9 mouse cellular contexts compared by ENCODE assay signal in genomic region chr17:32110424-32110823, GRCm38 (mm10). TPM values are rescaled to one million over a fixed set of nuclear protein-coding genes. Genes with fewer than 3 reads are reported as not detected.
DNase-seq lines count a peak whose midpoint lies in the region; ATAC-seq and TF ChIP-seq lines count a peak whose summit lies in the region.
"Had no signal": no experiment of that assay in that cellular context is flagged by ENCODE, and none has a peak within 500 bp of the region (broad histone marks: within the 10 kb centered on the region; RNA-seq: fewer than 3 reads in every experiment).

No protein-coding gene starts in this region.

- TF ChIP-seq EP300 in MEL (IDR thresholded peaks at IDR 0.05; ENCODE audit: low read depth in 1 of 2, low read length in 2 of 2), result no peak

- DNase-seq in kidney, adult 11 months, result peak; percentile 67
- DNase-seq in MEL (ENCODE audit: low read depth, low spot score), result peak; percentile 38
- DNase-seq in embryonic facial prominence, embryonic 14.5 days (ENCODE audit: low spot score), result peak; percentile 68
- DNase-seq in kidney, postnatal 36 days, result peak; percentile 60 to 79
- no peak for DNase-seq in limb, embryonic 10.5 days (ENCODE audit: low spot score)
- DNase-seq in midbrain, postnatal 0 days (ENCODE audit: low spot score), result no peak
- no peak for DNase-seq in right cerebral cortex, postnatal 36 days (ENCODE audit: low spot score in 2 of 2)
- DNase-seq: cerebellum, adult 8-10 months had no signal

- peaks cover 19% of the 10 kb centered on the region for H3K79me2 ChIP-seq in MEL (ENCODE audit: control insufficient read depth, insufficient read depth, low read length, poor library complexity)

- no peak for TF ChIP-seq RAD21 in MEL (IDR thresholded peaks at IDR 0.05; ENCODE audit: low read depth, low read length)

- H3K27me3 ChIP-seq in kidney, embryonic 16.5 days (ENCODE audit: insufficient read depth, low read length), result 0 out of 2 replicates have a peak, but pooled peaks cover 2% of the 10 kb centered on the region
- no peaks in the 10 kb centered on the region for H3K27me3 ChIP-seq in MEL (ENCODE audit: control insufficient read depth in 1 of 2, insufficient read depth in 2 of 2, low read length in 2 of 2)
- peaks cover 7% of the 10 kb centered on the region for H3K27me3 ChIP-seq in embryonic facial prominence, embryonic 14.5 days (replicated peaks; ENCODE audit: control insufficient read depth, insufficient read depth, low read length)
- H3K27me3 ChIP-seq in limb, embryonic 10.5 days (ENCODE audit: low read depth, poor library complexity, severe bottlenecking), result peaks cover 35% of the 10 kb centered on the region; the same call in 1 of the 2 replicates
- no peaks in the 10 kb centered on the region for H3K27me3 ChIP-seq in midbrain, postnatal 0 days (ENCODE audit: insufficient read depth, low read length)

- no peak overlapping the region for H3K4me2 ChIP-seq in kidney, embryonic 16.5 days (replicated peaks; ENCODE audit: low read depth, low read length)
- no peak overlapping the region for H3K4me2 ChIP-seq in embryonic facial prominence, embryonic 14.5 days (ENCODE audit: low read depth, low read length)
- no peak overlapping the region for H3K4me2 ChIP-seq in midbrain, postnatal 0 days (ENCODE audit: low read depth, low read length, poor library complexity, severe bottlenecking)

- H3K4me1 ChIP-seq in kidney, embryonic 16.5 days (ENCODE audit: insufficient read depth, low read length), result peaks cover 18% of the 10 kb centered on the region
- H3K4me1 ChIP-seq in MEL (ENCODE audit: control insufficient read depth in 1 of 2, insufficient read depth in 2 of 2, low read length in 2 of 2), result peaks cover 8 to 52% of the 10 kb centered on the region in 2 experiments
- H3K4me1 ChIP-seq in embryonic facial prominence, embryonic 14.5 days (ENCODE audit: control insufficient read depth, insufficient read depth, low read length), result peaks cover 16% of the 10 kb centered on the region; the same call in 1 of the 2 replicates
- H3K4me1 ChIP-seq in limb, embryonic 10.5 days, result peaks cover 40% of the 10 kb centered on the region
- peaks cover 4% of the 10 kb centered on the region; the same call in 1 of the 2 replicates for H3K4me1 ChIP-seq in midbrain, postnatal 0 days (ENCODE audit: insufficient read depth, low read length)

- no peaks in the 10 kb centered on the region for H3K9me3 ChIP-seq in kidney, embryonic 16.5 days (ENCODE audit: low read length)
- no peaks in the 10 kb centered on the region for H3K9me3 ChIP-seq in MEL (replicated peaks; ENCODE audit: insufficient read depth, low read length)
- H3K9me3 ChIP-seq in embryonic facial prominence, embryonic 14.5 days (ENCODE audit: control insufficient read depth, low read length), result no peaks in the 10 kb centered on the region
- H3K9me3 ChIP-seq in limb, embryonic 10.5 days (replicated peaks), result no peaks in the 10 kb centered on the region
- no peaks in the 10 kb centered on the region for H3K9me3 ChIP-seq in midbrain, postnatal 0 days (ENCODE audit: low read length)

- TF ChIP-seq POLR2A in MEL (IDR thresholded peaks at IDR 0.05; ENCODE audit: control insufficient read depth in 1 of 2, insufficient read depth in 1 of 2, low read depth in 1 of 2, low read length in 2 of 2, poor library complexity in 1 of 2), result no peak

- no peak for TF ChIP-seq CTCF in MEL (IDR thresholded peaks at IDR 0.05 in 2 of 3, conservative IDR thresholded peaks at IDR 0.05 in 1 of 3; ENCODE audit: control insufficient read depth in 1 of 3, insufficient read depth in 1 of 3, low read depth in 2 of 3, low read length in 3 of 3, poor library complexity in 1 of 3, severe bottlenecking in 1 of 3)
- TF ChIP-seq CTCF in midbrain, postnatal 0 days (IDR thresholded peaks at IDR 0.05), result no peak

- no peak overlapping the region for H3K9ac ChIP-seq in kidney, embryonic 16.5 days (replicated peaks; ENCODE audit: low read length)
- peak overlapping the region; percentile 15 for H3K9ac ChIP-seq in MEL (ENCODE audit: control insufficient read depth, low read depth, low read length, poor library complexity, severe bottlenecking)
- no peak overlapping the region for H3K9ac ChIP-seq in embryonic facial prominence, embryonic 14.5 days (ENCODE audit: low read depth, low read length)
- H3K9ac ChIP-seq in midbrain, postnatal 0 days (replicated peaks; ENCODE audit: low read length, poor library complexity, severe bottlenecking), result no peak overlapping the region

- WGBS in kidney, embryonic 16.5 days, result 53% methylated on average over 2 of the region's 2 CpGs
- WGBS in embryonic facial prominence, embryonic 14.5 days, result 17% methylated on average over 1 of the region's 2 CpGs
- WGBS in limb, embryonic 10.5 days, result 78% methylated on average over 2 of the region's 2 CpGs
- WGBS in midbrain, postnatal 0 days, result 60% methylated on average over 2 of the region's 2 CpGs

- no peaks in the 10 kb centered on the region for H3K36me3 ChIP-seq in kidney, embryonic 16.5 days (ENCODE audit: insufficient read depth, low read length)
- H3K36me3 ChIP-seq in MEL (ENCODE audit: control insufficient read depth in 1 of 2, insufficient read depth in 2 of 2, low read length in 2 of 2), result peaks cover 0 to 41% of the 10 kb centered on the region in 2 experiments; a peak in 2 of 4 replicates
- H3K36me3 ChIP-seq in embryonic facial prominence, embryonic 14.5 days (ENCODE audit: control insufficient read depth, insufficient read depth, low read length), result no peaks in the 10 kb centered on the region
- H3K36me3 ChIP-seq in limb, embryonic 10.5 days, result no peaks in the 10 kb centered on the region
- no peaks in the 10 kb centered on the region for H3K36me3 ChIP-seq in midbrain, postnatal 0 days (ENCODE audit: insufficient read depth, low read length)

- no peak overlapping the region for H3K27ac ChIP-seq in kidney, embryonic 16.5 days (ENCODE audit: low read length)
- peak overlapping the region; percentile 95 for H3K27ac ChIP-seq in MEL (ENCODE audit: control insufficient read depth, low read depth, low read length)
- no peak overlapping the region for H3K27ac ChIP-seq in embryonic facial prominence, embryonic 14.5 days (replicated peaks; ENCODE audit: low read depth, low read length)
- no peak overlapping the region for H3K27ac ChIP-seq in limb, embryonic 10.5 days
- no peak overlapping the region for H3K27ac ChIP-seq in midbrain, postnatal 0 days (ENCODE audit: low read depth, low read length)

- H3K4me3 ChIP-seq in kidney, embryonic 16.5 days (ENCODE audit: low read length), result no peak overlapping the region
- H3K4me3 ChIP-seq in MEL (ENCODE audit: control insufficient read depth in 1 of 2, insufficient read depth in 1 of 2, low read depth in 2 of 2, low read length in 2 of 2), result no peak overlapping the region
- H3K4me3 ChIP-seq in embryonic facial prominence, embryonic 14.5 days (ENCODE audit: low read depth, low read length), result no peak overlapping the region
- no peak overlapping the region for H3K4me3 ChIP-seq in limb, embryonic 10.5 days
- no peak overlapping the region for H3K4me3 ChIP-seq in midbrain, postnatal 0 days (ENCODE audit: low read depth, low read length)

- no peak for ATAC-seq in kidney, embryonic 16.5 days (ENCODE audit: low FRiP score, low TSS enrichment)
- peak; percentile 71 for ATAC-seq in embryonic facial prominence, embryonic 14.5 days (ENCODE audit: low read depth)
- no peak for ATAC-seq in midbrain, postnatal 0 days (ENCODE audit: low FRiP score)

TF ChIP-seq in MEL, 35 proteins besides CTCF, POLR2A, EP300 and RAD21:
- TF ChIP-seq MEF2A (IDR thresholded peaks at IDR 0.05; ENCODE audit: extremely low read depth, insufficient replicate concordance, low read depth, low read length, poor library complexity, severe bottlenecking) (no peak), MAX (IDR thresholded peaks at IDR 0.05; ENCODE audit: low read length) (no peak), JUND (IDR thresholded peaks at IDR 0.05; ENCODE audit: low read depth, low read length) (no peak), ETS1 (IDR thresholded peaks at IDR 0.05; ENCODE audit: low read depth, low read length) (no peak), ZMIZ1 (IDR thresholded peaks at IDR 0.05; ENCODE audit: low read depth, low read length) (no peak), USF2 (IDR thresholded peaks at IDR 0.05; ENCODE audit: borderline replicate concordance in 1 of 2, insufficient read depth in 1 of 2, low read depth in 1 of 2, low read length in 2 of 2) (no peak), USF1 (IDR thresholded peaks at IDR 0.05; ENCODE audit: low read depth, low read length) (no peak)

RNA-seq across cellular contexts. Expression of gene Notch3, which starts 56.2 kb away (rescaled TPM):
- 13.6 and 15.0 TPM in 2 replicates for polyA plus RNA-seq in kidney, embryonic 16.5 days (2015; fragmentation: Nextera tagmentation; extraction: Ambion mirVana)
- 0.07 and 0.08 TPM in 2 replicates for total RNA-seq in MEL (2012; rRNA removed)
- polyA plus RNA-seq in MEL (2012; ENCODE audit: insufficient read depth in 1 of 2, insufficient read length in 2 of 2, low read depth in 1 of 2, low replicate concordance in 2 of 2, missing spikeins in 1 of 2), result under 1 TPM in 1 of 2 experiments, not detected in 1; 0.50 TPM
- polyA plus RNA-seq in embryonic facial prominence, embryonic 14.5 days (2014; fragmentation: Nextera tagmentation; extraction: Ambion mirVana), result 17.6 and 18.7 TPM in 2 replicates
- 23.8 and 32.1 TPM in 2 replicates for polyA plus RNA-seq in limb, embryonic 10.5 days (2016; fragmentation: Nextera tagmentation; extraction: Ambion mirVana)
- 42.4 and 43.9 TPM in 2 replicates for total RNA-seq in midbrain, postnatal 0 days (2014; rRNA removed)
- polyA plus RNA-seq in midbrain, postnatal 0 days (2015; fragmentation: Nextera tagmentation; extraction: Ambion mirVana), result 5.2 and 5.7 TPM in 2 replicates

Comparison
In these comparisons a context has a peak if more than half of its experiments do, and no peak if none do; other contexts are left out.
1. DNase-seq: peak in kidney, adult 11 months (single experiment), MEL (single experiment), embryonic facial prominence, embryonic 14.5 days (single experiment) and kidney, postnatal 36 days (2 of 2); none in limb, embryonic 10.5 days (single experiment), midbrain, postnatal 0 days (single experiment) and right cerebral cortex, postnatal 36 days (0 of 2).